Mouse (Mus musculus) common myeloid progenitor, adult 5-6 weeks (primary cell): ENCODE results near the gene N4bp1. TPM values are rescaled to one million over a fixed set of nuclear protein-coding genes. Genes with fewer than 3 reads are reported as not detected.

Source experiments
- ATAC-seq: replicated peaks from 2 replicates; pipeline ENCODE4 v1.8.0; 2016; ENCODE audit warnings: low read depth, mild to moderate bottlenecking, moderate TSS enrichment, inconsistent platforms; ENCODE audit not compliant: poor library complexity, severe bottlenecking
- total RNA-seq: library from RNA; stranded (forward); fragments of 200-1000, 187-1606 nt; gene quantifications from 2 replicates; pipeline ENCODE4 v1.2.3, GENCODE M21; 2017

The N4bp1 gene
- total RNA-seq, 1 experiment from 2014 or later: 15.8 TPM

- no peak for ATAC-seq
These were observed 51.1 kb downstream of the N4bp1 start for GRCm38 (mm10) chr8:86833937-86834336.

- 0 out of 2 replicates have a peak, but pooled peaks have one; percentile 54 for ATAC-seq
These were observed 56.1 kb downstream of the N4bp1 start for GRCm38 (mm10) chr8:86828925-86829324.

GRCm38 (mm10) chr8:86827199-86827598 lies 57.9 kb downstream of the N4bp1 start:
- no peak for ATAC-seq

GRCm38 (mm10) chr8:86826538-86826937 lies 58.5 kb downstream of the N4bp1 start:
- no peak for ATAC-seq

- peak; percentile 32; the same call in 1 of the 2 replicates for ATAC-seq
These were observed 59.2 kb downstream of the N4bp1 start for GRCm38 (mm10) chr8:86825674-86826448.

GRCm38 (mm10) chr8:86824735-86825134 lies 60.3 kb downstream of the N4bp1 start:
- no peak for ATAC-seq

- peak; percentile 94 for ATAC-seq
These were observed 64.3 kb downstream of the N4bp1 start for GRCm38 (mm10) chr8:86820756-86821201.

- no peak for ATAC-seq
These were observed 64.8 kb downstream of the N4bp1 start for GRCm38 (mm10) chr8:86820186-86820755.

GRCm38 (mm10) chr8:86819426-86819825 lies 65.6 kb downstream of the N4bp1 start:
- no peak for ATAC-seq

- peak; percentile 48 for ATAC-seq
These were observed 75.8 kb downstream of the N4bp1 start for GRCm38 (mm10) chr8:86808990-86809960.

- 0 out of 2 replicates have a peak, but pooled peaks have one; percentile 34 for ATAC-seq
These were observed 76.8 kb downstream of the N4bp1 start for GRCm38 (mm10) chr8:86808239-86808638.

GRCm38 (mm10) chr8:86801988-86802387 lies 83.1 kb downstream of the N4bp1 start:
- ATAC-seq: no peak

- ATAC-seq: no peak
These were observed 84.1 kb downstream of the N4bp1 start for GRCm38 (mm10) chr8:86800966-86801365.

- no peak for ATAC-seq
These were observed 86.9 kb downstream of the N4bp1 start for GRCm38 (mm10) chr8:86798141-86798540.

- no peak for ATAC-seq
These were observed 87.4 kb downstream of the N4bp1 start for GRCm38 (mm10) chr8:86797705-86798104.

- ATAC-seq: no peak
These were observed 90.3 kb downstream of the N4bp1 start for GRCm38 (mm10) chr8:86794716-86795115.

GRCm38 (mm10) chr8:86791542-86791941 lies 93.5 kb downstream of the N4bp1 start:
- ATAC-seq: no peak

- no peak for ATAC-seq
These were observed 95.5 kb downstream of the N4bp1 start for GRCm38 (mm10) chr8:86789576-86789975.

GRCm38 (mm10) chr8:86787891-86788420 lies 97.1 kb downstream of the N4bp1 start:
- ATAC-seq: no peak

GRCm38 (mm10) chr8:86786498-86786897 lies 98.6 kb downstream of the N4bp1 start:
- ATAC-seq: no peak
